Mouse (Mus musculus) heart, adult 2 months (tissue): ENCODE results near the gene Dpt.

Experiments used
- CTCF ChIP-seq: fragments of 200-600 bp; IDR thresholded peaks from 2 replicates; pipeline ENCODE4 v1.8.1; 2022; ENCODE audit warnings: antibody characterized with exemption, mild to moderate bottlenecking, moderate library complexity
- EP300 ChIP-seq: fragments of 200-500 bp; IDR thresholded peaks from 2 replicates; pipeline ENCODE4 v1.6.1; 2011; ENCODE audit warnings: low read depth, low read length, control low read depth; ENCODE audit not compliant: insufficient read depth
- POLR2A ChIP-seq: fragments of 200-500 bp; IDR thresholded peaks from 2 replicates; pipeline ENCODE4 v1.6.1; 2011; ENCODE audit warnings: mild to moderate bottlenecking, low read depth, low read length, control low read depth; ENCODE audit not compliant: insufficient read depth

DNA sequence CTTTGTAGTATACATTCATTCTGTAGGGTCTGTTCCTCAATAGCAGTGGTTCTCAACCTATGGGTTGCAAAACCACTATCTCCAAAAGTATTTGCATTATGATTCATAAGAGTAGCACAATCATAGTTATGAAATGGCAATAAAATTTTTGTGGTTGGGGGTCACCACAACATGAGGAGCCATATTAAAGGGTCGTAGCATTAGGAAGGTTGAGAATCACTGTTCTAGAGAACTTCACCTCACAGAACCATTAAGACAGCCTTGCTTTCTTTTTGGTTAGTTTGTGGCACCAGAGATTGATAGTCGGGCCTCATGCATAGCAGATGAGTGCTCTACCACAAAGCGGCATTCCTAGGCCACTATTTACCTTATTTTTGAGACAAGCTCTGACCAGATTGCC, 68.2 kb downstream of the Dpt start:
- TF ChIP-seq CTCF (no peak), POLR2A (no peak), EP300 (no peak)
